Mouse (Mus musculus) mesoderm, embryonic 11.5 days (tissue): ENCODE measurements around the gene Atxn7l2.
"Not testable (repeated sequence)": the region's sequence is repeated elsewhere in the genome, so short reads cannot be mapped to it uniquely, and the experiment has no call there.

Source experiments
- DNase-seq: peaks from one replicate; pipeline ENCODE4 v3.0.0-alpha.2; 2012; ENCODE audit warnings: low read depth, low spot score

Atxn7l2 gene

DNA sequence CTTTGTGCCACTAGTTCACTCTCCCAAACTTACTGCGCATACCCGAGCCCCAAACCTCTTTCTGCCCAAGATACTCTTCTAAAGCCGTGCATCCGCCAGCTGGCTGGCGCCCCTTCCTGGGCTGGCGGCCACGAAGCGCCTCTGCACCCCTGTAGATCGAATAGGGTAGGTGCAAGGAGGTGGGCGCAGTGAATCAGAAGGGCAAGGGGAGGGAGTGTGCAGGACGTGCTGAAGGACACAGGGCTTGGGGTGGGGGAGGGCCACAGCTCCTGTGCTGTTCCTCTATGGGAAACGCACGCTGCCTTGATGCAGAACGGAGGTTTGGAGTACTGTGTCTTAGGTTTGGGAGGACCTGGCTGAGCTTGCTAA lies at the start of gene Atxn7l2:
TSS of gene Atxn7l2 (minus strand) at position 164 of the 369 bp plus-strand sequence.
- DNase-seq, result peak; percentile 82

DNA sequence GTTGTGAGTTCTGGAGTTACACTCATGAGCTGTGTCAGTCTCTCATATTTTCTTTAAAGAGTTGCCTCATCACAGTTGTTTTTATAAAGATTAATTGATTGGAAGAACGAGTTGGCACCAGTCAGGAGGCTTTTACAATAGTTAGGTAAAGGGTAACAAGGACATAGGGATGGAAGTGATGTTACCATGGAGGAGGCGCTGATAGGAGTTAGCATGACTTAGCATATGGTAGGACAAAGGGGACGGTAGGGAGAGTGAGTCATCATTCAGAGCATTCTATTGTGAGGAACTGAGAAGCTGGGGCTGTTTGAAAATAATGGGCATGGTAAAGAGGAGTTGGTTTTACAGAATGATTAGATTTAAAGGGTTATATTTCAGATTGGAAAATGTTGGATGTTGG lies 48.6 kb upstream of the Atxn7l2 start:
- no peak for DNase-seq

DNA sequence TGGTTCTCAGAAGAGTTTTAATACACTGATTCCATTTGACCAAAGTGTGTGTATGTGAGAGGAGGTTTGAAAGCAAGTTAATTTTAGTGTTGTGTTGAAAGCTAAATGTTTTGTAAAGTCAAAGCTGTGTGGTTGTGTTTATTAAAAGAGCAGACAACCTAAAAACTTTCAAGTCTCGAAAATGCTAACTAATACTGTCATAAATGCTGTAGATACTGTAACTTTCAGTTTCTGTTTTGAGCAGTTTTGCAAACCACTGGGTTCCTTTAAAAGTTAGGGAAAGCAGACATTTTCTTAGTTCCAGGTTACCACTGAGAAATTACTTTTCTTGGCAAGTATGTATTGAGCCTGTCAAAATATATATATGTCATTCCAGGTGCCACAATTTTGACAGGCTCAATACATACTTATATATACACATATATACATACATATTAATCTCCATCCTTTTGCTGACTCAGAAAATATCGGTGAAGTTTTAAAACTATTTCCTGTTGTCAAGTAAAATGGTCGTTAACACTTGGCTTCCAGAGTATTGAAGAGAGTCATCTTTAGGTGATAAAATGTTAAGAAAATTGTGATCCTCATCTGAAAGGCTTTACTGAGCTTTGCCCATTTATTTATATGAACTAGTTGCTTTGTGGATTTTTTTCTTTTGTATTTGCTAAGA lies 47.2 kb upstream of the Atxn7l2 start:
- DNase-seq, result no peak

DNA sequence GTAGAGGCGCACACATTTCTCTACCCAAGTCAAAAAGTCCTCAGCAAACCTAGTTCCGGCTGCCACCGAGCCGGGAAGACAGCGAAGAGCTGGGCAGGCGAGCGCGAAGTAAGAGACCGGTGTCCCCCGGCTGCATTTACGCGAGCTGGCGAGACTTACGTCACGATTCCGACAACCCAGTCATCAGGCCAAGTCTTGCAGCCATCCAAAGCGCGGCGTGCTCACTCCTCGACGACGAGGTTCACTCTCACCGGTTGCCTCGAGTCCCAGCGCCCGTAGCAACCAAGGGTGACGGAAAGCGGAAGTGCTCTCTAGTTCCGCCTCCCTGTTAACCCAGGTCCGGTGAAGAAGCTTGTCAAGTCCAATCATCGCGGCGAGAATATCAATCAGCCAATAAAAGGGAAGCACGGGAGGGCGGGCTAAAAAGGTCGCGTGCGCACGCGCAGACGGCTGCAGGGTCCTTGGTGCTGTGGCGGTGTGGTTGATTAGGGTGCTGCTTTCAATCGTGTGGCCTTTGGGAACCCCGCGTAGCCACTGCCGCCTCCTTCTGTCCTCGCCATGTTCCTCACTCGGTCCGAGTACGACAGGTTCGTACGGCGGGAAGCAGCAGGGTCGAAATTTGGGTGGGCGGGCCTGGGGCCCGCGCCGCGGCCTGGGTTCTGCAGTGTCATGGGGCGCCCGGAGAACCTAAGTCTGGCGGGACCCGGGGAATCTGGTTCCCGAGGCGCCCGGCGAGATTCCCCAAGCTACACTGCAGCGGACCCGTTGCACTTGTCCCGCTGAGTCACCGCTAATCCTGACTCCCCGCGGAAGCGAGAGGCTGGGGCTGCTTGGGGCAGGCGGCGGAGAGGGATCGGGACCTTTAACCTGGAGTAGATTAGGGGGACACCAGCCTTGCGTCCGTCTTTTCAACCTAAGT lies 46.2 kb upstream of the Atxn7l2 start, which contains the start of gene Psma5:
TSS of gene Psma5 (plus strand) at position 208 of the 919 bp plus-strand sequence.
- peak; percentile 99 for DNase-seq

DNA sequence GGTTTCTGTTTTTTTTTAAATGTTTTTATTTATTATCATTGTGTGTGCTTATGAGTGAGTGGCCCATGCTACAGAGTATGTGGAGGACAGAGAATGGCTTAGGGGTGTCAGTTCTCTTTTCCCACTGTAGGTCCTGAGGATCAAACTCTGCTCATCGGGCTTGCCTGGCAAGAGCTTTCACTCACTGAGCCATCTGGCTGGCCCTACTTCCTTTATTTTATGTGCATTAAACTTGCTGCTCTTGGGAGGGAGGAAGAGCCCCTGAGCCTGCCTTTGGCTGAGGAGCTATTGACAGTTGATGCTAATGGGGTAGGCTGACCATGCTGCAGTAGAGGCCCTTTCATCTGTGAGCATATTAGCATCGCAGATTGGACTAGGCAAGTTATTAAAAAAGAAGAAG lies 36.1 kb upstream of the Atxn7l2 start:
- no peak for DNase-seq

DNA sequence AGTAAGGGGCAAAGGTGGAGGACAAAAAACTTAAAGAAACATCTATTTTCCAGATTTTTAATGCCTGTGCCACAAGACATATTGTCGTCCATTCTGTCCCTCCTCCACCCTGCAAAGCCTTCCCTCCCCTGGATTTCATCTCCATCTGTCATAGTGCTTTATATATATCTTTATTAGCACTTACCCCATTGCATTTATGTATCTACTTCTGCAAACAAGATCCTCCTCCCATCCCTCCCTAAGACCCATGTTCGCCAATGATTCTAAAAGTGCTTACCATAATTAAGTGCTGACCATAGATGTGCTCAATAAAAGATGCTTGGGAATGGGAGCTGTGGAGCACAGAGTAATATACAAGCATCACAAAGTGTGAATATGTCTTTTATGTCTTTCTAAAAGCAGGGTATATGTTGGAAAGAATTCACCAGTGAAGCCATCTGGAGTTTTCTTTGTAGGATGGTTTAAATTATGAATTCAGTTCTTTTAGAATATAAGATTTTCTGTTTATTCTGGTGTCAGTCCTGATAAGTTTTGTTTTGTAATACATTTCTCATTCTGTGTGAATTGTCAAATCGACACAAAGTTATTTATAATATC lies 30.6 kb upstream of the Atxn7l2 start:
- no peak for DNase-seq

DNA sequence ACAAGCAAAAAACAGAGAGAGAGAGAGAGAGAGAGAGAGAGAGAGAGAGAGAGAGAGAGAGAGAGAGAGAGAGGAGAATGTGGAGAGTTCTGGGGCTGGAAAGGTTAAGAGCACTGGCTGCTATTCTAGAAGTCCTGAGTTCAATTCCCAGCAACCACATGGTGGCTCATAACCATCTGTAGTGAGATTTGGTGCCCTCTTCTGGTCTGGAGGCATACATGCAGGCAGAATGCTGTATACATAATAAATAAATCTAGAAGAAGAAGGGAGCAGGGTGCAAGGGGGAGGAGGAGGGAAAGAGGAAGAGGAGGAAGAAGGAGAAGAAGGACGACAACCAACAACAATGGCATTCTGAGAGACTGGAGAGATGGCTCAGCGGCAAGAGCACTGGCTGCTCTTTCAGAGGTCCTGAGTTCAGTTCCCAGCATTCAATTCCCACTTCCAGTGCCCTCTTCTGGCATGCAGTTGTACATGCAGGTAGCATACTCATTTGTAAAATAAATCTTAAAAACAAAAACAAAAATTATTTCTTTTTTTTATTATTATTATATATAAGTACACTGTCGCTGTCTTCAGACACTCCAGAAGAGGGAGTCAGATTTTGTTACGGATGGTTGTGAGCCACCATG lies 26.9 kb upstream of the Atxn7l2 start:
- DNase-seq, result not testable (repeated sequence)

DNA sequence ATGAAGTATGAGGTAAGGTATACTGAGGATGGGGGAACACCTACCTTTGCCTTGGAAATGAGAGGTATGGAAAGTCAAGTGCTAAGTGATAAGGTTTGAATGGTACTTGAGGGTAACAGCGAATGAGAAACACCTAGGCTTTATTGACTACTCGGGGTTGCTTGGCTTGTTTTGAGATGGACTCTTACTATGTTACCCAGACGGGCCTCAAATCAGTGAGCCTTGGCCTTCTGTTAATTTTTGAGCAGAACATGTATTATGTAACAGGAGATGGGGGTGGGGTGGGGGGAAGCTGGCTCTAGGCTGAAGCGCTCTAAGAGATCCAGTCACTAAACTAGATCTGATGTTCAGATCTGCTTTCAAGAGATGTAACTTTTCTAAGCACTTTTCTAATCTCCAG lies 20.9 kb upstream of the Atxn7l2 start:
- DNase-seq, result no peak

DNA sequence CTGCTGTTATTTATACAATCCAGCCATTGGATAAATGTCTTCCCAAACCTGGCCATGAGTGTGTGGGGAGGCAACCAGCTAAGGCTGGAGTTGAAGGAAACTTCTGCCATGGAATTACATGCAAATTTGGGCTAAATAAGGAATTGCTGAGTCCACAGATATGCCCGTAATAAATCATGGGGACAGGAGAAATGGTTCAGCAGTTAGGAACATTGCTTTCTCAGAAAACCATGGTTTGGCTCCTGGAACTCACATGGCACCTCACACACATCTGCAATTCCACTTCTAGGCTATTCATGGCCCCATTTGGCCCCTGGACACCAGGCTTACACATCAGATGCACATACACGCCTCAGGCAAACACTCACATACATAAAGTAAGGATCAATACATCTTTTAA lies 16.8 kb upstream of the Atxn7l2 start:
- DNase-seq, result no peak

DNA sequence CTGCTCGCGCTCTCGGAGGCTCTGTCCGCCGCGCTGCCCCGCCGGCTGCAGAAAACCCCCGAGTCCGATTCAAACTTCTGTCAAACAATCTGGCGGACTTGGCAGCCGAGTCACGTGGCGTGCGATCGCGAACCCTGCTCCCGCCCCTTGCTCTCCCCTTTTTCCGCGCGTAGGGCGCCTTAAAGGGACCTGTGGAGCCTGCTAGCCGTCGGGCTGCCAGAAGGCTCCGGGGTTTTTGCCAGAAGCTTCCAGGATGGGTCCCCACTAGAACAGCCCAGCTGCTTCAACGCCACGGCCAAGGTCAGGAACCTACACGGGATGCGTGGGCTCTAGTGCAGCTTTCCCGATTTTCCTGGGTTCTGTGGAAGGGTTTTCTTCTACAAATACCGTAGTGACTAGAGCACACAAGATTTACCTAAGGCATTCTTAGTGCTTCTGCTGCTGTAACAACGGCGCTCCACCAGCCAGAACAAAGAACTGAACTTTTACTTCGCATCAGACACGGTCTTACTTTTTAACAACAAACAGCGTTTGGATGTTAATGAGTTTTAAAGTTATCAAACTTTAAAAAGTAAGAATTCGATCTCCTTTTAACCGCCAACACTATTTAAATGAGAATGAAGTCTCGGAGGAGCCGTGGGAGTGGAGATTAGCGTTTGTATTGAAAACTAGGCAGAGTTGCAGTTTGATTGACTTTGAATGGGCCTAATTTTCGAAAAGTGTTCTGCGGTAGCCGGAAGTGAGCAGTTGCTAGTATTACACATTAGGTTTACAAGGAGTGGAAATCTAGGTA lies 16.0 kb upstream of the Atxn7l2 start, which contains the start of gene Sypl2:
TSS of gene Sypl2 (minus strand) at position 91 of the 793 bp plus-strand sequence.
- peak; percentile 47 for DNase-seq

DNA sequence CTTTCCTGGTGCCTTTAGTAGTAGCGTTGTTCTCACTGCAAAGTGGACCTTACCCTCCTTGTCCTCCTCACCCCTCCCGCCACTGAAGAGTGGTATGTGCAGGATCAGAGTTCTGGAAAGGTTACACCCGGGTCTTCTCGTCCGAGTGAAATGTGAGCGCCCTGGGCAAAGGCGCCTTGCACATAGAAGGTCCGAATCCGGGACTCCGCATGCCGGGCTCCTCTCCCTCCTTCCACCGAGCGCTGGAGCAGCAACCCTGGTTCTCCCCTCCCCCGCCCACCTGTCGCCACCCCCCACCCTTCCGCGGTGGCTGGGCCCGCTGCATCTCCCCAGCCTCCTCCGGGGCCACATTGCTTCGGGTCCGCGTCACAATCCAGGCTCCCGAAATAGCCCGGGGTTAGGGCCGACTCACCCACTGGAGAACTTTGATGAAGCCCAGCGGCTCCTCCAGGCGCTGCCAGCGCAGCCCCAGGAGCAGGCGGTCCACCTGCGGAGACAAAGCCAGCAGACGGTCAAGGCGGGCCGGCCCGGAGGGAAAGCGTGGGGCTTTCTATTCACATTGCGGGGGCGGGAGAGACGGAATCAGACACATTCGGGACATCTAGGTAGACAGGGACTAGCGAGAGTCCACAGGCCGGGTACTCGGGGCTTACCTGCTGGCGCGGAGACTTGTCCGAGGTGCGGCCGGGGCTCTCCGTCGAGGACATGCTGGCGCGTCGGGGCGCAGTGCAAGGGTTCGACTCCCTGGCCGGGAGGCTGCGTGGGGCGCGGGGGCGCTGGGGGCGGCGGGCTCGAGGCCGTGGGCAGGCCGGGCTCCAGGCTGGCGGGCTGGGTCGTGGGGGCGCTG lies 15.2 kb upstream of the Atxn7l2 start:
- no peak for DNase-seq

DNA sequence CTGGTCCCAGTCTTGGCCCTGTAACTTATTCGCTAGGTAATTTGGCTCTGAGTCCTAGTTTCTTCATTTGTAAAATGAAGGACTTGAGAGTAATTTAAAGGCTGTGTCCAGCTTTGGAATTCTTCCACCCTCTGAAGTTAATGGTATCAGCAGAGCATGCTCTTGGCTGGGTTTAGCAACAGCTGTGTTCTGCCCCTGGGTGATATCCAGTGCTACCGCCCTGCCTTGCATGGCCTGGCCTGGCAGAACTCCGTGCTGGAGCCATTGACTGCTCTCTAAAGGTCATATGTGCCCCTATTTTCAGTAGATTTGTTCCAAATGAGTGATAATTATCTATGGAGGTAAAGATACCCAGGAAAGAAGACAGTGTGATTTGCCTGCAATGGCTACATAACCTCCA lies 9.9 kb upstream of the Atxn7l2 start:
- DNase-seq, result no peak

DNA sequence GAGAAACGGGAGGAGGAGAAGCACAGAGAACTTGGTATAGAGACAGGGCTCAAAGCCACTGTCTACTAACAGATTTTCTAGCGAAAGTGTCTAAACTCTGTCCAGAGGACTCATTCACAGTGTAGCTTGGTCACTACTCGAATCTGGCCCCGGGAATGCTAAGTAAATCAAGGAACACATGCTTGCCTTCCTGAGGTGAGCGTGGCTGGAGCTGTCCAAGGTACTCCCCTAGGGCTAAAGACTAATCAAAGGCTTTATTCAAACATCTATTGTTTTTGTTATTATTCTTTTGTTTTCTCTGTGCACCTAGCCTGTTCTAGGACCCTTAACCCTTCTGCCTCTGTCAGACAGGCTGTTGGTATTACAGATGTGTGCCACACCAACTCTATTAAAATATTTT lies 4.0 kb upstream of the Atxn7l2 start:
- DNase-seq, result peak; percentile 64

DNA sequence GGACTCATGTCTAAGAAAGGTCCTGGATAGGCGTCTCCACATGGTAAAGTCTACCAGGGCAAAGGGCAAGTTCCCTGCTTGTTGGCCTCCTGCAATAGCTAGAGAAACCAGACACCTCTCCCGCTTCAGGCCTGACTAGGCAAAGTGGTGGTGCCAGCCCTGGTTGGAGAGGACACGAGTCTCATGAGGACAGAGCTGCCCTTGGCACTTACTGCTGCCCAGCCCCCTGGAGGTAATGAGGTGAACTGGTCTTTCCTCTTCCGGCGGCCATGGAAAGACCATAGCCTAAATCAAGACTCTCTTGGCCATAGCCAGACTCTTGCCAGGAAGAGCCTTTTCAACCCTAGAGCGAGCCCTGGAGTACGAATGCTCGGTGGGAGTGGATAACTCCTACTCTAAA lies 1.7 kb upstream of the Atxn7l2 start:
- no peak for DNase-seq

DNA sequence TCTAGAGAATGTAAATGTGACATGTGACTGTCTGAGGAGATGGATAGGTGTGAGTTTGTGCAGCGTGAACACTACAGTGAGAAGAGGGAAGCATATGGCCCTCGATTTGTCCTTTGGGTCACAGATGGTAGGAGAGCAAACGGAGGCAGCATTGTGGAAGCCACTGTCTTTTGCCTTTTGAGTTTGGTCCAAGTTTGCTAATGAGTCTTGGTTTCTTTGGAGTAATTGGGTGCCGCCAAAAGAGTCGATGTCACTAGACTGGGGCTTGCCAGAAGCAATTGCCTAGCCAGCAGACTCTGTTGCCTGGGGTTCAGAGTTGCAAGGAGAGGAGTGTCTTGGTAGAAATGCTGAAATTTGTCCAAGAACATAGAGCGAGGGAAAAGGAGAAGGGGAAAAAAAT lies 1.1 kb upstream of the Atxn7l2 start:
- DNase-seq, result no peak

DNA sequence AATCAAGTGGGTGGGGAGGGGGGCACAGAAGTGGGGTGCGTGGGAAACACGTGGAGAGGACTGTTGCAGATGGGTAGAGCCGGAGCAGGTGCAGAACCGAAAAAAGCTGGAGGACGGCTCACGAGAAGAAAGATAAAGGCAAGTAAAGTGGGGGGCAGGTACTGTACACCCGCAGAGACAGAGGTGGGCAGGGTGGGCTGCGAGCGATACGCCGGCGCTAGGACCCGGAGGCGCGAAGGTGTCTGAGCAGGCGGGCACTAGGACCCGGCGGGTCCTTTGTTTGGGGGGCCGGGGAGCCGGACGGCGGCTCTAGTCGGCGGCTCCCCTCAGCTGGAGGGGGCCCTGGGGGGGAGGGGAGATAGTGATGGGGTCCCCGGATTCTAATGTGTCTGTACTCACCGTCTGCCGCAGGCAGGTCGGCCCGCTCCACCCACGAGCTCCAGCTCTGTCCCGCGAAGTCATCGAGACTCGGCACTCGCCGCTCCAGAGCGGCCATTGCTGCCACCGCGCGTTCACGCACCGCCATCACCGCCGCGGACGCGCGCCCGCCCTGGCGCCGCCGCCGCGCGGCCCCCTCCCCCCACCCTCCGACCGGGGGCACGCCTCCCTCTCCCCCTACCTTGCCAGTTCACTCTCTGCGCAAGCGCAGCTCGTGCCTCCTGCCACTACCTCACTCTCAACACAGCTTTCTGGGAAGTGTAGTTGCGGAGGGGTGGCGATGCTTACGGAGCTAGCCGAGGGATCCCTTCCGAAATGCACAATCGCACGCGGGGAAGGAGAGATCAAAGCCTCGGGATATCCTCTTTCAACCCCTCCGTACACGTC lies 576 bp downstream of the Atxn7l2 start:
- DNase-seq, result peak; percentile 98

DNA sequence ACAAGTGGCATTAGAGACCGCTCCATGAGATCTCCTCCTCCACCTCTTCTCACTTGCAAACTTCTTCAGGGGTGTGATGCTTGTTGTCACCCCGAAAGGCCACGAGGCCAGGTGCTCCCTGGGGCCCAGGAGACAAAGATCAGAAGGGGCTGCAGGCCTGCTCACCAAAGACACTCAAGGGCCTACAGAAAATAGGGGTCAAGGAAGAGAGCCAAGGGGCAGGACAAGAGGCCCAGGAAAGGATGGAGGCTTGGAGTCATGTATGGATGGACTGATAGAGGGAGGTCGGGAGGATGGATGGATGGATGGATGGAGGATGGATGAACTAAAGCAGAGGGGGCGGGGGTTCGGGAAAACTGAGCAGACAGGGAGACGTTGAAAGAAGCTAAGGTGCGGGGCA lies 1.2 kb downstream of the Atxn7l2 start:
- no peak for DNase-seq

DNA sequence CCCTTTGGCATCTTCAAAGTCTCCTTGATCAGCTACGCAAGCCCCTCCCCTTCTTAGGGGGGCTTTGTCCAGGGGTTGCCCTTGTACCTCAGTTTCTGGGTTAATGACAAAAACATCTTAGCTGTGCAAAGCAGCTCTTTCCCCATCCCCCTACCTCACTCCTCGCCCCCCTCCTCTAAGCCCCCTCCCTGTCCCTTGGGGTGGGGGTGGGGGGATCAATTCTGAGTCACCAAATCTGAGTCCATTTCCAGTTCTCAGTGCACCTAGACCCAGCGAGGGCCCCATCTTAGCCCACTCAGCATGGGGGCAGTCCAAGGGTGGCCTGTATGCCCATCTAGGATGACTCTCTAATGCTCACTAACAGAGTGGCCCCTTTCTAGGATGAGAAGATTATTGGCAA lies 1.7 kb downstream of the Atxn7l2 start:
- no peak for DNase-seq

DNA sequence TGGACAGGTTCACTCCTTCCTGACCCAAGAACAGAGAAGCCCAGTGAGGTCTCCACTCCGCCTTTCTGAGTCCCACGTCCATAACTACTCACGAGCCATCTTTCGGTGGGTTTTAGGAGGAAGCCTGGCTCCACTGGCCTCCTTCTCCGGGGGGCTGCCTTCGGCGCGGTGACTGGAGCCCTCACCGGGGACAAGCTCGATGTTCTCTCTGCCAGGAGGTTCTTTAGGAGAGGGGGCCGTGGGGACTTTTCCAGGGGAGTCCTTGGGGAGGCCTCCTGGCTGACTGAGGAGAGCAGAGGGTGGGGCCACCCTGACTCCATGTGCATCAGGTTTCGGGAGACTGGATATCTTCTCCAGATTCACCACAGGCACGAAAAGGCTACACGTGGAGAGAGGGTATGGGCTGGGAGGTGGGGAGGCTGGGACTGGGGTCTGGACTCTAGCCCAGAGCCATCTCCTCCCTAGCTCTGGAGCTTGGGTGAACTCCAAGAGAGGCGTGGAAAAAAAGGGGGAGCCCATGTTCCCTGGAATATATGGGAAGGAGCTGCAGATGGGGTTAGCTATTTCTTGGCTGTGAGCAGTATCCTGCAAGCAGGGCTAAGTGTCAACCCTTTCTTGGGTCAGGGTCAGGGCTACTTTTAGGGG lies 3.9 kb downstream of the Atxn7l2 start:
- no peak for DNase-seq
